Mouse (Mus musculus): Measurements from ENCODE around the gene 1700030J22Rik.

The 1700030J22Rik gene

DNA sequence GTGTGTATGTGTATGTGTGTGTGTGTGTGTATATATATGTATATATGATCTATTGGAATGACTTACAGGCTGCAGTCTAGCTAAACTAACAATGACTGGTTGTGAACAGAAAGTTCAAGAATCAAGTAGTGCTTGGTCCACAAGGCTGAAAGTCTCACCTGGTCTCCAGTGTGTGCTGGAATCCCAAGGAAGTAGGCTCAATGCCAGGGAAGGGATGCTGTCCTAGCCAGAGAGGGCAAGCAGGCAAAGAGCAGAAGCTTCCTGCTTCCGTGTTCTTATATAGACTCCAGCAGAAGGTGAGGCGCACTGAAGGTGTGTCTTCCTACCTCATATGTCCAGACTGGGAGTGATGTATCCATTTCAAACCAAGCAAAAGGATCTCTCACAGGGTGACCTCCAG is 27.0 kb downstream of the 1700030J22Rik start:
- DNase-seq (ENCODE audit: low spot score in 2 of 2), result no peak

DNA sequence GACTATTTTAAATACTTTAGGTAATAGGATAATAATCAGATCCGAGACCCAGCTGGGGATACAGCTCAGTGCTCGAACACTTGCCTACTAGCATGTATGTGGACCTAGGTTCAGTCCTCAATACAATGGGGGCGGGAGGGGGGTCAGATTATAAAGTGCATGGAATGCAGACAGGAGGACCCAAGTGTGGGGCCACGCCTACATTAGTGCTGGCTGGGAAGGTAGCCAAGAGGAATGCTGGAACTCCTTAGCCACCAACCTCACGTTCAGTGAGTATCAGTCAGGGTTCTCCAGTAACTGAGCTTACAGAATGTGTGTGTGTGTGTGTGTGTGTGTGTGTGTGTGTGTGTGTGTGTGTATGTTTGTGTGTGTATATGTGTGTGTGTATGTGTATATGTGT is 27.4 kb downstream of the 1700030J22Rik start:
- DNase-seq (ENCODE audit: low spot score in 2 of 2), result no peak

DNA sequence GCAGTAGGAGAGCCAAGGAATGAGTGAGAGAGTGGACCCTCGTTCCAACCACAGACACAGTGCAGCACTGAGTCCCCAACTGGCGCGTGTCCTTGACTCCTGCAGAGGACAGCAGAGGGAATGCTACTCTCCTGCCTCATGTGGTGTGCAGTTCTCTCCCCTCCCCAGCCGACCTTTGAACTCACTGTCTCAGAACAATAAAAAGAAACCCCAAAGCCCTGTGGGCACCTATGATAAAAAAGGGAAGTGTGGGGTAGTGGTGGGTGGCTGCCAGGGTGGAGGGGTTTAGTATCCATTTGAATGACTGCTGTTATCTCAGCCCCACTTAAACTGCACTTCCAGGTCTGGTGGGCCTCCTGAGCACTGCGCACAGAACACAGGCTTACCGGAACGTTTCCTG is 31.2 kb downstream of the 1700030J22Rik start:
- no peak for DNase-seq (ENCODE audit: low spot score in 2 of 2)

GRCm38 (mm10) chr8:116946851-116947250 is 31.9 kb downstream of the 1700030J22Rik start:
- DNase-seq (ENCODE audit: low spot score in 2 of 2), result no peak

DNA sequence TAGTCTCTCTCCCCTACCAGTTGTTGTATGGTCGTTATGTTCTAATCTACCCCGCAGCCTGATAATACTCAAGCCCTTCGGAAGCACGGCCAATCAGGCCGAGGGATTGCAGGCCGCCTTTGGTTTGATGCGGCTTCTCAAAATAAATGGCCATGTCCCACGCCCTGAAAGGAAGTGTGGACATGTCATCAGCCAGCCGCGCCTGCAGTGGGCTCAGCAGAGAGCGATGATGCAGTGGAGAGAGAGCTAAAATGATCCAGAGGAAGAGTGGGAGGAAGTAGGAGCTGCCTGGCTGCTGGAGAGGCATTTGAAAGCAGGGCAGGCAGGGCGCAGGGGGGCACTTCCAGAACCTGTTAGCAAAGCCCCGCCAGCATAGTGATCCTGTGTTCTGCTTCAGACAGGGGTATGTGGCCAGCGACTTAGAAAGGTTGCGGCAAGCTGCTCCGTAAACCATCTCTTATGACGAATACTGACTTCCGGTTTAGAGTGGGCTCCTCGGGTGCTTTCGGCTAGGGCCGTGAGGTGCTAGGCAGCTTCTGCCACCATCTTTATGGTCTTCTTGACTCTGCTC is 32.4 kb downstream of the 1700030J22Rik start:
- no peak for DNase-seq (ENCODE audit: low spot score in 2 of 2)

- no peak for DNase-seq (ENCODE audit: low spot score in 2 of 2)
These were observed 33.4 kb downstream of the 1700030J22Rik start for GRCm38 (mm10) chr8:116945169-116945910.

GRCm38 (mm10) chr8:116944385-116944696 is 34.4 kb downstream of the 1700030J22Rik start:
- no peak for DNase-seq (ENCODE audit: low spot score in 2 of 2)

DNA sequence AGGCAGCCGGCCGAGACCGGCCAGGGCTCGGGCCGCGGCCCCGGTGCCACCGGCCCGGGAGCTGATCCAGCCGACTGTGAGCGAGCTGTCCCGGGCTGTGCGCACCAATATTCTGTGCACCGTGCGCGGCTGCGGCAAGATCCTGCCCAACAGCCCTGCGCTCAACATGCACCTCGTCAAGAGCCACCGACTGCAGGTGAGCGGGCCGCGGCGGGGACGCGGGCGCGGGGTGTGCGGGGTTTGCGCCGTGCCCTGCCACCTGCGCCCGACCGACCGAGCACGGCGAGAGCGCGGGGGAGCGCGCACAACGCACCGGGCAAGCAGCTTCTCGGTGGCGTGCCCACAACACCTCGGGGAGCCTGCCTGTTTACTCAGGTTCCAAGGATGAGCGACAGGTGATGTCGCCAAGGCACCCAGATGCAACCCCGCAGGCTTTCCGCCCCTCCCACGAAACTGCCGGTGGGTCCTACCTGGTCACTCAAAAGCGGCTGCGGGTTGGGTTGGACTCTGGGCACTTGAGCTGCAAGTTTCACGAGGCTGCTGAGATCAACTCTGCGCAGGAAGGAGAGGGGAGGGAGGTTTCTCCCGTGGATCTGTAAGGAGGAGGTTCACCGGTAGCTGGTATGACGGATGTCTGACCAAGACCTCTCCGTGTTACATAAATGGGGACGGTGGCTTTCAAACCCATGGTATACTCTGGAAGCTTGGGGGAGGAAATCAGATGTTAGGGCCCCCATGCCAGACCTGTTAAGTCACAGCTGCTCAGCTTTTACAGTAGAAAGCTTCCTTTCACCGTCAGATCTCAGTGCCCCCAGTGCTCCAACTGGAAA is 35.0 kb downstream of the 1700030J22Rik start:
- no peak for DNase-seq (ENCODE audit: low spot score in 2 of 2)

DNA sequence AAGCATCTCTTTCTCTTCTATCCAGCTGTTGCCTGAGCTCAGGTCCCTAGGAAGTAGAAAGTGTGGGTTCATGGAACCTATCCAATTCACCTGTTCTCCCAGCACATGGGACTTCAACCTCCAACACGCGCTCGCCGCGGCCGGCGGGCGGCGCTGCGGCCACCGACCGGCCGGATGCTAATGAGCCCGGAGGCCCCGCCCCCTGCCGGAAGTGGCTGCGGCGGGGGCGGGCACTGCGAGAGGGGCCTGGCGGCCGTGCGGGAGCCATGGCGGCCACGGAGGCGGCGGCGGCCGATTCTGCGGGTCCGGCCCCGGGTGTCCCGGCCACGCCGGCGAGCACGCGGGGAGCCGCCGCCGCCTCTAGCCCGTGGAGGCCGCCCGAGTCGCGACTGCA is 35.6 kb downstream of the 1700030J22Rik start, which contains the start of gene Atmin:
Atmin (plus strand) TSS at position 233 of the 394 bp plus-strand sequence.
- DNase-seq (ENCODE audit: low spot score in 2 of 2), result peak; percentile 78 to 91

DNA sequence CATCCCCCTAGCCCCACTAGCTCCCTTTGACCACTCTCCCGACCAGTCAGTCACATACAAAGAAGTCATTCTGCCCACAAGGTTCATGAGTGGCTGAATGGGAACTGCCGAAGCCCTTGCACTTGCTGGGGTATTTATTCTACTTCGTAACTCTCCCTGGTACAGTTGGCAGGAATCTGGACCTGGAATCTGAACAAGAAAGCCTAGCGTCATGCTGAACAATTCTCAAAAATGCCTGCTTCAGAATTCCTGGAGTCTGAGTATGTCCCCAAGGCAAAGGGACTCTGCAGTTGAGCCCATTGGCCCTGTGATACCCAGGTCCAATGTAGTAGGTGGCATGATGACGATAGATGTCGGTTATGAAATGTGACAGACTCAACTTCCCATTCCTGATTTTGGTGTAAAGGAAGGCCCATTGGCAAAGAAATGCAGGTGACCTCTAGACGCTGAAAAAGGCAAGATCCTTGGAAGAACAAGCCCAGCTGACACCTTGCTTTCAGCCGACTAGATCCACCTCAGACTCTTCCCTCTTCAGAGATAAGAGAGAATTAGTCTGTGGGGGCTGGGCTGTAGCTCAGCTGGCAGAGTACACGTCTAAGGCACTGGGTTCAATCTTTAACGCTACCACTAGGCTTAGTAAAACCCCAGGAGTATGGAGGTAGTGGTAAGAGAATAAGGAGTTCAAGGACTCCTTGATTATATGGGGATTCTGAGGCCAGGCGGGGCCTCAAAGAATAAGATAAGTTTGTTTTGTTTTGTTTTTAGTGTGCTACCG is 36.3 kb downstream of the 1700030J22Rik start:
- no peak for DNase-seq (ENCODE audit: low spot score in 2 of 2)

DNA sequence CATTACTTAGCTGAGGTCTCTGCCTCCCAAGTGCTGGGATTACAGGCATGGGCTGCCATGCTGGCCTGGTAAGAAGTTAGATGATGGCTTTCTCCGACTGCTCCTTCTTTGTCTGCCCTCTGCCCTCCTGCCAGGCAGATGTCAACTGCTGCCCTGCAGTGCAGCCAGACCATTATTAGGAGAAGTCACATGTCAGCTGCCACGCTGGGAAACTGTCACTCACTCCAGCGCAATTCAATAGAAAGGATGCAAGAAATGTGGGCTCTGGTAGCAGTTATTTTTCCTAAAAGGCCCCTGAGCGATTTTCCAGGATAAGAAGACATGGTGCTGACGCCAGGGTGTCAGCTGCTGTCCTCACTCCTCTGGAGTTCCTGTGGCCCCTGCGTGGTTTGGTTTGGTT is 43.3 kb downstream of the 1700030J22Rik start:
- no peak for DNase-seq (ENCODE audit: low spot score in 2 of 2)

DNA sequence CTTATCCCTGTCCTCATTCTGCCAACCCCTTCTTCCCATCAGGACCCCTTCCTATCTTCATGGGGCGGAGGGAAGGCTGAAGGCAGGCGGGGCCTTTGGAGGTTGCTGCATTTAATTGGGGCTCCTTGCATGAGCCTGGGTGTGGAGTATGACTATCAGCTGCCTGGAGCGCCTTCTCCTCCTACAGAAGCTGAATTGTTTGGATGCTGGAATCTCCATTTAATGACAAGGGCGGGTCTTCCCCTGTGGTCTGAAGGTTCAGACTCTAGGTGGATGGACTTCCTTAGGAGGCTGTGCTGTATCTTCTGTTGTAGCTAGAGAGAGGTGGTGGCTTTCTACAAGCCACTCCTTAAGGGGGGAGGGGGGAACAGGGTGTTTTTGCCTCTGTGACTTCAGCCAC is 43.8 kb downstream of the 1700030J22Rik start:
- DNase-seq (ENCODE audit: low spot score in 2 of 2), result no peak

GRCm38 (mm10) chr8:116928588-116928987 is 50.2 kb downstream of the 1700030J22Rik start:
- DNase-seq (ENCODE audit: low spot score in 2 of 2), result no peak

DNA sequence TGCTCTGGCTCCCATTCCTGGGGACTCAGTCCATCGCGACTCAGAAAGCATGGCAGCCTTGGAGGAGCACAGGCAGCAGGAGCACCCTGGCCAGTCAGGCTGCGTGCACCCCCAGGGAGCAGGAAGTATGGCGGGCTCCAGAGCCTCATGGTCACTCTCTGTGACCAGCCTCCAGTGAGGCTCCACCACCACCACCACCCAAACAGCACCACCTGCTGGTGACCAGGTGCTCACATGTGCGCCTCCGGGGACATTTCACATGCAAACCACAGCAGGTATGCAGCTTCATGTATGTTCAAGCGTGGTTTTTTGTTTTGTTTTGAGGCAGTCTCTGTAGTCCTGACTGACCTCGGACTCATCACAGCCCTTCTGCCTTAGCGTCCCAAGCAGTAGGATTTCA is 50.9 kb downstream of the 1700030J22Rik start:
- no peak for DNase-seq (ENCODE audit: low spot score in 2 of 2)

GRCm38 (mm10) chr8:116923526-116923925 is 55.2 kb downstream of the 1700030J22Rik start:
- no peak for DNase-seq (ENCODE audit: low spot score in 2 of 2)

DNA sequence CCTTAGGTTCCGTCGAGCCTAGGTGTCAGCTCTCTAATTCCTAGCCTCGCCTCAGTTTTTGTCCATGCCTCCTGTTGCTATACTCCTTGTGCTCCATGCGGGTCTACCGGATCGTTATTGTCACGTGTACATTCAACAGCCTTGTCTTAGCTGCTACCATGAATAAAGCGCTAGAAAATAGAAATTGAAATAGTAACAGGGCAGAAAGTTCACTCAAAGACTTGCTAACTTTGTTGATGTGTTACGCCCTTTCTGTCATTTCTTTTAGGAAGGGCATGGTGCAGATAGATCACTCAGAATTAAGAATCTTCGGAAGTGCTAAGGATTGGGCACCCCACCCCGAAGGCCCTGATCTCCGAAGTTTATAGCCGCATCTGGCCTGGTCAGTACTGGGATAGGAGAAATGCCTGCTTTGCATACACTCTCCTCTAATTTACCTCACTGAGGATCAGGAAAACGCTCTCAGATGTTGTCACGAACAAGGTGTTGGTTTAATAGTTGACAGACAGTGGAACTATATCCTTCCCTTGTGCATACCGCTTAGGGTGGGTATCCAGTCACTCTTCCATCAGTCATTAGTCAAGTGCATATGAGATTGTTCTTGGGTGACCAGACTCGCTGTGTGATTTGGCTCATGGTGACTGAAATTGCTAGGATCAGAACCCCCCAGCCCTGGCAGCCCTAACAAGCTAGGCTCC is 56.5 kb downstream of the 1700030J22Rik start:
- no peak for DNase-seq (ENCODE audit: low spot score in 2 of 2)

GRCm38 (mm10) chr8:116921337-116922059 is 57.3 kb downstream of the 1700030J22Rik start, which contains the start of the genes Cmc2 and Cenpn:
Gene Cmc2 (minus strand): TSS chr8:116921455.
Gene Cenpn (plus strand): TSS chr8:116921730.
- peak; percentile 80 to 91 for DNase-seq (ENCODE audit: low spot score in 2 of 2)

GRCm38 (mm10) chr8:116921005-116921336 is 57.8 kb downstream of the 1700030J22Rik start:
- DNase-seq (ENCODE audit: low spot score in 2 of 2), result peak in 1 of 2 experiments; percentile 28

Data from cerebellum, postnatal 4 days (tissue).